Mouse (Mus musculus): ENCODE results near the gene Klhl2. TPM values are rescaled to one million over a fixed set of nuclear protein-coding genes. Genes with fewer than 3 reads are reported as not detected.

Klhl2 gene
- total and polyA plus RNA-seq, 2 experiments from 2014 or later = 5.8 to 10.5 TPM

DNA sequence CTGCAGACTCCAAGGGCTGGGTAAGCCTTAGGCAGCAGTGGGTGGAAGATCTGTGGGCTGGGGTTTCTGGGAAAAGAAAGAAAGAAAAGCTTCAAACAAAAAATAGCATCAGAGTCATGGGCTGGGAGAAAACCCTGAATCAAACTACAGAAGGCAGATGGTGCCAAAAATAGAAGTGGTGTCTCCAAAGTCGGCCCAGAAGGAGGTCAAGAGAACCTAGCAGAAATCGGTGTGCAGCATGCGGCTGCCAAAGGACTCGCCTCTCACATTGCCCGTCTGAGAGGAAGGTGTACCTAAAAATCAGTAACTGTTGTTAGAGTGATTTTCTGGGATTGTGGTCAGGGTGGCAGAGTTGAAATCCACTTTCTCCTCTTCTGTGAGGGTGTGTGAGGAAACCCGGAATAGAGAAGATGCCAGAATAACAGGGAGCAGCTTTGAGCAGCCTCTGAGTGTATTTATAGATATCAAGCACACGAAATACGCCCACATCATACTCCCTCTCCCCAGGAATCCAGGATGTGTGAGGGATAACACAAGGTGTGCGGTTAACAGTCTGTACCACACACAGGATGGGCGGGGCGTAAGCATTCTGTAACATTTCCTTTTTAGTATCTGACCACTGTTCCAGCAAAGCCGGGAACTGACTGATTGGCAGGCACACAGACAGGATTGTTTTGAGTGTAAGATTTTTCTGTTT, 21.8 kb upstream of the Klhl2 start:
- 19% methylated on average over 12 of the region's 12 CpGs for WGBS
- Histone ChIP-seq H3K27me3 (ENCODE audit: control insufficient read depth, insufficient read depth, low read length) (no peaks in the 10 kb centered on the region), H3K4me1 (ENCODE audit: control insufficient read depth, insufficient read depth) (no peaks in the 10 kb centered on the region), H3K36me3 (replicated peaks; ENCODE audit: control insufficient read depth, insufficient read depth, low read length) (no peaks in the 10 kb centered on the region), H3K4me2 (ENCODE audit: low read depth, low read length) (peak overlapping the region; percentile 42), H3K9me3 (replicated peaks; ENCODE audit: control insufficient read depth, low read length) (0 out of 2 replicates have a peak, but pooled peaks cover 4% of the 10 kb centered on the region), H3K9ac (replicated peaks; ENCODE audit: low read depth, low read length) (no peak overlapping the region), H3K4me3 (ENCODE audit: low read depth, low read length) (0 out of 2 replicates have a peak overlapping the region, but pooled peaks have one; percentile 7), H3K27ac (ENCODE audit: low read depth) (no peak overlapping the region)
- ATAC-seq (ENCODE audit: insufficient read depth, low read depth) (peak; percentile 74), DNase-seq (ENCODE audit: low spot score) (peak; percentile 27)
- TF ChIP-seq EP300 (IDR thresholded peaks at IDR 0.05; ENCODE audit: low read depth) = no peak; the same call in 1 of the 2 replicates
- no peak for TF ChIP-seq CTCF (IDR thresholded peaks at IDR 0.05; ENCODE audit: low read depth)

DNA sequence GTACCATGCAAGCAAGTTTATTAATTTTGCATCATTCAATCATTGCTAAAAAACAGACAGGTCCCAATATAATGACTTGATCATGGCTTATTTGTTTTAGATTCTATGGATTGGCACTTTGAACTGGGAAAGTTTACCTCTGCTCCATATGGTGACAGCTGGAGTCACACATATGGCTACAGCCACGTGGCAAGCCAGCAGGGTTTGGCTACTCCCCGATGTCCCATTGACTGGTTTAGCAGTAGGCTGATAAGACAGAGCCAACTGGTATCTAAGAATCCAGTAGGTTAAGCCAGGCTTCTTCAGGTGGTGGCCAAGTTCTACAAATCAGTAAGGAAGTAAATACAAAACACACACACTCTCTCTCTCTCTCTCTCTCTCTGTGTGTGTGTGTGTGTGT, 20.4 kb upstream of the Klhl2 start:
- no peak overlapping the region for H3K27ac ChIP-seq (ENCODE audit: low read depth)
- WGBS = 23% methylated on average over 2 of the region's 2 CpGs
- no peaks in the 10 kb centered on the region for H3K36me3 ChIP-seq (replicated peaks; ENCODE audit: control insufficient read depth, insufficient read depth, low read length)
- H3K9ac ChIP-seq (replicated peaks; ENCODE audit: low read depth, low read length) = no peak overlapping the region
- H3K27me3 ChIP-seq (ENCODE audit: control insufficient read depth, insufficient read depth, low read length) = no peaks in the 10 kb centered on the region
- DNase-seq (ENCODE audit: low spot score) (no peak), ATAC-seq (ENCODE audit: insufficient read depth, low read depth) (no peak)
- 0 out of 2 replicates have a peak, but pooled peaks cover 4% of the 10 kb centered on the region for H3K9me3 ChIP-seq (replicated peaks; ENCODE audit: control insufficient read depth, low read length)
- H3K4me3 ChIP-seq (ENCODE audit: low read depth, low read length) = no peak overlapping the region
- H3K4me2 ChIP-seq (ENCODE audit: low read depth, low read length) = no peak overlapping the region
- no peak for TF ChIP-seq CTCF (IDR thresholded peaks at IDR 0.05; ENCODE audit: low read depth)
- TF ChIP-seq EP300 (IDR thresholded peaks at IDR 0.05; ENCODE audit: low read depth) = no peak
- no peaks in the 10 kb centered on the region for H3K4me1 ChIP-seq (ENCODE audit: control insufficient read depth, insufficient read depth)

DNA sequence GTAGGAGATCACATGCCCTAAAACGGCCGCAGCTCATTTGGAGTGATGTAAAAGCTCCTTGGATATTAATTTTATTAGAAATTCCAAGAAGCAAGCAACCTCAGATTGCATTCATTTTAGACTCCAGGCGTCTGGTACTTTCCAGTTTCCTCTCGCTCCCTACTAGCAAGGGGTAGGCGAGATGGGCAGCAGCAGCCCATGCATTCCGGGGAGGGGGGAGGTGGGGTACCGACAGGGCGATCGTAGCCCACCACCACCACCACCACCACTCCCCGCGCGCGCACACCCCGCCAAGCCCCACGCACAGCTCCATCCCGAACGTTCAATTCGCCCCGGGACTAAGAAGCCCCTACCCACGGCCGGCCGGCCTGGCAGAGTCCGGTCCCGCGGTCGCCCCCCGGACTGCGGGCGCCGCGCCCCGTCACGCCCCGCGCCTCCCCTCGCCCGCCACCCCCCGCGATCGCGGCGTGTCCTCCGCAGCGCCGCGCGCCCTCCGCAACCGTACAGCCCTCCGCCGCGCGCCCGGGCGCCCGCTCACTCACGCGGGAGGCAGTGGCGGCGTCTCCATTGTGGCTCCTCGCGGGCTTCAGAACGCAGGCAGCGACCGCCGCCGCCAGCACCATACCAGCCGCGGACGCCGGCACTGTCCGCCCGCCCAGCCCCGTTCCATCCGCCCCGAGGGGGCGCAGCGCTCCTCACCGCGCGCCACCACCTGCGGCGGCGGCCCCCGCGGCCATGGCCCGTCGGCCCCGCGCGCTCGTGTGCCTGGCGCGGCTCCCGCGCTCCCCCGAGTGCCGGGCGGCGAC, 523 bp downstream of the Klhl2 start:
- 1% methylated on average over 71 of the region's 100 CpGs for WGBS
- Histone ChIP-seq H3K27me3 (ENCODE audit: control insufficient read depth, insufficient read depth, low read length) (no peaks in the 10 kb centered on the region), H3K4me3 (ENCODE audit: low read depth, low read length) (peak overlapping the region; percentile 97), H3K27ac (ENCODE audit: low read depth) (peak overlapping the region; percentile 70), H3K4me2 (ENCODE audit: low read depth, low read length) (peak overlapping the region; percentile 95), H3K4me1 (ENCODE audit: control insufficient read depth, insufficient read depth) (peaks cover 5% of the 10 kb centered on the region; the same call in 1 of the 2 replicates), H3K9me3 (replicated peaks; ENCODE audit: control insufficient read depth, low read length) (no peaks in the 10 kb centered on the region), H3K9ac (replicated peaks; ENCODE audit: low read depth, low read length) (peak overlapping the region; percentile 89), H3K36me3 (replicated peaks; ENCODE audit: control insufficient read depth, insufficient read depth, low read length) (no peaks in the 10 kb centered on the region)
- DNase-seq (ENCODE audit: low spot score) = peak; percentile 39
- ATAC-seq (ENCODE audit: insufficient read depth, low read depth) = peak; percentile 82
- TF ChIP-seq CTCF (IDR thresholded peaks at IDR 0.05; ENCODE audit: low read depth) (no peak), EP300 (IDR thresholded peaks at IDR 0.05; ENCODE audit: low read depth) (no peak)

- no peak for DNase-seq (ENCODE audit: low spot score)
- H3K27me3 ChIP-seq (ENCODE audit: control insufficient read depth, insufficient read depth, low read length) = no peaks in the 10 kb centered on the region
- peak overlapping the region; percentile 95 for H3K4me2 ChIP-seq (ENCODE audit: low read depth, low read length)
- 23% methylated on average over 8 of the region's 8 CpGs for WGBS
- H3K27ac ChIP-seq (ENCODE audit: low read depth) = no peak overlapping the region
- ATAC-seq (ENCODE audit: insufficient read depth, low read depth) = no peak
- TF ChIP-seq CTCF (IDR thresholded peaks at IDR 0.05; ENCODE audit: low read depth) (no peak), EP300 (IDR thresholded peaks at IDR 0.05; ENCODE audit: low read depth) (no peak)
- H3K9ac ChIP-seq (replicated peaks; ENCODE audit: low read depth, low read length) = no peak overlapping the region
- H3K36me3 ChIP-seq (replicated peaks; ENCODE audit: control insufficient read depth, insufficient read depth, low read length) = no peaks in the 10 kb centered on the region
- H3K9me3 ChIP-seq (replicated peaks; ENCODE audit: control insufficient read depth, low read length) = no peaks in the 10 kb centered on the region
- peak overlapping the region; percentile 97 for H3K4me3 ChIP-seq (ENCODE audit: low read depth, low read length)
- H3K4me1 ChIP-seq (ENCODE audit: control insufficient read depth, insufficient read depth) = peaks cover 13% of the 10 kb centered on the region; the same call in 1 of the 2 replicates
These were observed 1.5 kb downstream of the Klhl2 start for GRCm38 (mm10) chr8:64848245-64848785.

- H3K4me3 ChIP-seq (ENCODE audit: low read depth, low read length) = no peak overlapping the region
- no peak for ATAC-seq (ENCODE audit: insufficient read depth, low read depth)
- H3K36me3 ChIP-seq (replicated peaks; ENCODE audit: control insufficient read depth, insufficient read depth, low read length) = no peaks in the 10 kb centered on the region
- 34% methylated on average over 2 of the region's 2 CpGs for WGBS
- H3K4me2 ChIP-seq (ENCODE audit: low read depth, low read length) = no peak overlapping the region
- no peak overlapping the region for H3K27ac ChIP-seq (ENCODE audit: low read depth)
- TF ChIP-seq EP300 (IDR thresholded peaks at IDR 0.05; ENCODE audit: low read depth) = no peak
- no peak for TF ChIP-seq CTCF (IDR thresholded peaks at IDR 0.05; ENCODE audit: low read depth)
- H3K9me3 ChIP-seq (replicated peaks; ENCODE audit: control insufficient read depth, low read length) = no peaks in the 10 kb centered on the region
- H3K4me1 ChIP-seq (ENCODE audit: control insufficient read depth, insufficient read depth) = peaks cover 16% of the 10 kb centered on the region; the same call in 1 of the 2 replicates
- no peak for DNase-seq (ENCODE audit: low spot score)
- no peak overlapping the region for H3K9ac ChIP-seq (replicated peaks; ENCODE audit: low read depth, low read length)
- no peaks in the 10 kb centered on the region for H3K27me3 ChIP-seq (ENCODE audit: control insufficient read depth, insufficient read depth, low read length)
These were observed 2.2 kb downstream of the Klhl2 start for GRCm38 (mm10) chr8:64847650-64848049.
